Mouse (Mus musculus): Measurements from ENCODE around the gene Gm4836. TPM values are rescaled to one million over a fixed set of nuclear protein-coding genes. Genes with fewer than 3 reads are reported as not detected.

Gm4836 gene
- polyA plus RNA-seq (2017; shearing (Covaris generic)), result not detected

GRCm38 (mm10) chrX:28293532-28293931 is at the start of gene Gm4836:
Gene Gm4836 (minus strand): TSS chrX:28293632.

Data from CD4-positive, CD25-positive, alpha-beta regulatory T cell (primary cell).